Mouse (Mus musculus) stomach, postnatal 0 days (tissue): ENCODE measurements around the gene Cisd3. TPM values are rescaled to one million over a fixed set of nuclear protein-coding genes. Genes with fewer than 3 reads are reported as not detected.
"Not testable (repeated sequence)": the region's sequence is repeated elsewhere in the genome, so short reads cannot be mapped to it uniquely, and the experiment has no call there.

Source experiments
- ATAC-seq: fragments of 200-750 bp; cut with Nextera tagmentation; 2 replicates; pipeline ENCODE4 v1.8.0; 2017; ENCODE audit not compliant: low FRiP score, low TSS enrichment
- DNase-seq: peaks from one replicate; pipeline ENCODE4 v3.0.0-alpha.2; 2016; ENCODE audit warnings: low spot score
- H3K27ac ChIP-seq: fragments of 300-500 bp; sonication (generic); replicated peaks from 2 replicates; pipeline ENCODE4 v1.5.1; 2014; ENCODE audit warnings: mild to moderate bottlenecking, control low read depth
- H3K27me3 ChIP-seq: fragments of 300-500 bp; sonication (generic); 2 replicates; pipeline ENCODE4 v1.6.1; 2014; ENCODE audit warnings: low read length; ENCODE audit not compliant: control insufficient read depth, insufficient read depth
- H3K36me3 ChIP-seq: fragments of 300-500 bp; sonication (generic); 2 replicates; pipeline ENCODE4 v1.6.1; 2014; ENCODE audit warnings: low read length, mixed read lengths; ENCODE audit not compliant: control insufficient read depth, insufficient read depth
- H3K4me1 ChIP-seq: fragments of 300-500 bp; sonication (generic); replicated peaks from 2 replicates; pipeline ENCODE4 v1.6.1; 2014; ENCODE audit warnings: antibody characterized with exemption; ENCODE audit not compliant: control insufficient read depth, insufficient read depth
- H3K4me2 ChIP-seq: fragments of 300-500 bp; sonication (generic); replicated peaks from 2 replicates; pipeline ENCODE4 v1.6.1; 2014; ENCODE audit warnings: low read depth, mild to moderate bottlenecking, control low read depth, moderate library complexity
- H3K4me3 ChIP-seq: fragments of 300-500 bp; sonication (generic); 2 replicates; pipeline ENCODE4 v1.5.1; 2014; ENCODE audit warnings: low read depth, low read length, control low read depth
- H3K9ac ChIP-seq: fragments of 300-500 bp; sonication (generic); 2 replicates; pipeline ENCODE4 v1.6.1; 2014; ENCODE audit warnings: mild to moderate bottlenecking, low read length, control low read depth, mixed read lengths
- H3K9me3 ChIP-seq: fragments of 300-500 bp; sonication (generic); 2 replicates; pipeline ENCODE4 v1.6.1; 2016; ENCODE audit warnings: low read length; ENCODE audit not compliant: control insufficient read depth
- CTCF ChIP-seq: IDR thresholded peaks from 2 replicates; pipeline ENCODE4 v1.5.1; 2016; ENCODE audit warnings: antibody characterized with exemption, low read depth, mild to moderate bottlenecking, moderate library complexity
- EP300 ChIP-seq: optimal IDR thresholded peaks from 2 replicates; pipeline ENCODE3; 2016; ENCODE audit warnings: antibody characterized with exemption
- WGBS: fragments of 180-500 bp; shearing (Covaris S2); extraction: QIAGEN DNeasy Blood & Tissue Kit; methylation state at CpG from one replicate; pipeline ENCODE4 v1.1.7; 2014; 5-methylcytosine and 5-hydroxymethylcytosine counted together
- polyA plus RNA-seq: library from polyadenylated mRNA; unstranded; fragments of >200 nt; fragmentation: Nextera tagmentation; extraction: Ambion mirVana; gene quantifications from 2 replicates; pipeline ENCODE4 v1.2.1, GENCODE M21; 2015

The Cisd3 gene
- polyA plus RNA-seq, 1 experiment from 2014 or later, result 44.2 TPM

GRCm38 (mm10) chr11:97700003-97700745 lies 14.5 kb downstream of the Cisd3 start, which contains the start of gene Pcgf2:
Gene Pcgf2 (minus strand): TSS chr11:97700497.
- Histone ChIP-seq H3K9ac (peak within 1 kb of the TSS; percentile 91), H3K36me3 (no peaks in the 10 kb centered on the region; the same call in none of the 2 replicates), H3K4me1 (peaks cover 8% of the 10 kb centered on the region; the same call in 1 of the 2 replicates), H3K9me3 (no peaks in the 10 kb centered on the region), H3K27ac (peak within 1 kb of the TSS; percentile 99), H3K4me2 (peak within 1 kb of the TSS; percentile 93), H3K27me3 (no peaks in the 10 kb centered on the region), H3K4me3 (peak within 1 kb of the TSS; percentile 91)
- peak; percentile 84 for DNase-seq
- ATAC-seq, result peak; percentile 18; the same call in 1 of the 2 replicates
- no peak for TF ChIP-seq EP300
- TF ChIP-seq CTCF, result no peak
- WGBS, result under 1% methylated on average over 76 of the region's 85 CpGs

- TF ChIP-seq EP300 (no peak), CTCF (no peak)
- H3K27ac ChIP-seq, result peak overlapping the region; percentile 99
- 16% methylated on average over 30 of the region's 30 CpGs for WGBS
- H3K27me3 ChIP-seq, result no peaks in the 10 kb centered on the region
- H3K9me3 ChIP-seq, result no peaks in the 10 kb centered on the region
- no peak for ATAC-seq
- H3K4me2 ChIP-seq, result peak overlapping the region; percentile 93
- H3K4me3 ChIP-seq, result peak overlapping the region; percentile 91
- peak; percentile 56 for DNase-seq
- no peaks in the 10 kb centered on the region; the same call in none of the 2 replicates for H3K36me3 ChIP-seq
- H3K4me1 ChIP-seq, result peaks cover 3% of the 10 kb centered on the region; the same call in 1 of the 2 replicates
- H3K9ac ChIP-seq, result peak overlapping the region; percentile 91
Observed at GRCm38 (mm10) chr11:97700746-97701580, 15.3 kb downstream of the Cisd3 start.

GRCm38 (mm10) chr11:97701581-97702392 lies 16.2 kb downstream of the Cisd3 start:
- Histone ChIP-seq H3K4me3 (peak overlapping the region; percentile 85), H3K27ac (0 out of 2 replicates have a peak overlapping the region, but pooled peaks have one; percentile 35), H3K9ac (no peak overlapping the region), H3K4me2 (peak overlapping the region; percentile 36; the same call in 1 of the 2 replicates), H3K36me3 (peaks cover under 1% of the 10 kb centered on the region), H3K9me3 (no peaks in the 10 kb centered on the region), H3K4me1 (no peaks in the 10 kb centered on the region; the same call in 1 of the 2 replicates), H3K27me3 (no peaks in the 10 kb centered on the region)
- WGBS, result 52% methylated on average over 15 of the region's 15 CpGs
- TF ChIP-seq CTCF (no peak), EP300 (no peak)
- no peak for DNase-seq
- ATAC-seq, result no peak

DNA sequence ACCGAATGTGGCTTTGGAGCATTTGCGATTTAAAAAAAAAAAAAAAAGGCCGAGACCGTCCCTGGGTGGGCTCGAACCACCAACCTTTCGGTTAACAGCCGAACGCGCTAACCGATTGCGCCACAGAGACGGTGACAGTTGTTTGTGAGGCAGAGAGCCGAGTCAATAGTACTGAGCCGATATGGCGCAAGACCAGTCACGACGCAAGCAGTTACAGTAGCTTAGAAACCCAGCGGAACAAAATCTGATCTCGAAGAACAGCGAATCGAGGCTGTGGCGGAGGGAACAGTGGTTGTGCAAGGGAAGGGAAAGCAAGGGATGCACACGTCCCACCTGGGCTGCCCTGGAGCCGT lies 16.7 kb downstream of the Cisd3 start:
- Histone ChIP-seq H3K9ac (peak overlapping the region; percentile 72), H3K36me3 (peaks cover 3% of the 10 kb centered on the region), H3K4me3 (peak overlapping the region; percentile 85), H3K4me2 (peak overlapping the region; percentile 79), H3K27ac (peak overlapping the region; percentile 90), H3K27me3 (no peaks in the 10 kb centered on the region), H3K4me1 (no peaks in the 10 kb centered on the region; the same call in 1 of the 2 replicates), H3K9me3 (no peaks in the 10 kb centered on the region)
- peak; percentile 10 for ATAC-seq
- WGBS, result under 1% methylated on average over 24 of the region's 24 CpGs
- TF ChIP-seq EP300 (no peak), CTCF (no peak)
- peak; percentile 89 for DNase-seq

- Histone ChIP-seq H3K27ac (peak within 1 kb of the TSS; percentile 90), H3K4me1 (no peaks in the 10 kb centered on the region), H3K9ac (peak within 1 kb of the TSS; percentile 81), H3K4me2 (peak within 1 kb of the TSS; percentile 79), H3K27me3 (no peaks in the 10 kb centered on the region), H3K4me3 (peak within 1 kb of the TSS; percentile 85), H3K9me3 (no peaks in the 10 kb centered on the region), H3K36me3 (peaks cover 3% of the 10 kb centered on the region)
- WGBS, result 0% methylated on average over 35 of the region's 35 CpGs
- DNase-seq, result peak; percentile 95
- peak; percentile 83 for TF ChIP-seq EP300
- TF ChIP-seq CTCF, result 0 out of 2 replicates have a peak, but pooled peaks have one; percentile 1
- ATAC-seq, result peak; percentile 90
Observed at GRCm38 (mm10) chr11:97703039-97703826, 17.6 kb downstream of the Cisd3 start, which contains the start of gene Psmb3. Gene Psmb3 (plus strand): TSS chr11:97703399.

GRCm38 (mm10) chr11:97710067-97710466 lies 24.4 kb downstream of the Cisd3 start:
- H3K27ac ChIP-seq, H3K9ac ChIP-seq, H3K9me3 ChIP-seq, DNase-seq, H3K4me1 ChIP-seq, H3K4me2 ChIP-seq, H3K4me3 ChIP-seq, H3K27me3 ChIP-seq, ATAC-seq: not testable (repeated sequence)
- H3K36me3 ChIP-seq, result peaks cover 13% of the 10 kb centered on the region
- 83% methylated on average over 2 of the region's 2 CpGs for WGBS
